Mouse (Mus musculus) heart, adult 2 months (tissue): ENCODE data around the gene Map3k7cl.

Experiments
- CTCF ChIP-seq: fragments of 200-600 bp; IDR thresholded peaks from 2 replicates; pipeline ENCODE4 v1.8.1; 2022; ENCODE audit warnings: antibody characterized with exemption, mild to moderate bottlenecking, moderate library complexity
- EP300 ChIP-seq: fragments of 200-500 bp; IDR thresholded peaks from 2 replicates; pipeline ENCODE4 v1.6.1; 2011; ENCODE audit warnings: low read depth, low read length, control low read depth; ENCODE audit not compliant: insufficient read depth

DNA sequence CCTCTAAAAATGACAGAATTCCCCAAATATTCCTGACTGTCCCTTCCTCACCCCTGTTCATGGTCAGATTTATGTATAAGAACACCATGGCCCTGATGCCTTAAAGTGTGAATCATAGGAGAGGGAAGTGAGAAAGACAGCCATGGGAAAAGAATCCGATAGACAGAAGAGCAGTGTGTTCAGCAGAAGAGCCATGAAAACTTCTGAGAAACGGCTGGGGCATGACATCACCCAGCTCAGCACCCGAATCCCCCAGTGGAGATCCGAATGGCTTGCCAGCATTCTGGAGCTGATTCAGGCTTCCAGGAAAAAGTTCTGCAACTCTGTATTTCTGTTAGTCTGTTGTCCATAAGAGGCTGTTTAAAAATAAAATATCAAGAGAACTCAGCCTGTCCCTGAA, 82.7 kb downstream of the Map3k7cl start:
- TF ChIP-seq CTCF, result no peak
- no peak for TF ChIP-seq EP300
